Comparison of ENCODE assay signal across 20 mouse cellular contexts in genomic region chr3:82800470-82800843, GRCm38 (mm10).
"Had no signal": no experiment of that assay in that cellular context is flagged by ENCODE, and none has a peak within 500 bp of the region (broad histone marks: within the 10 kb centered on the region; RNA-seq: fewer than 3 reads in every experiment).

No protein-coding gene starts in this region.

- H3K9ac ChIP-seq: kidney, embryonic 15.5 days; limb, embryonic 13.5 days; liver, embryonic 12.5 days; liver, embryonic 15.5 days; lung, embryonic 15.5 days had no signal

- H3K4me1 ChIP-seq: kidney, embryonic 15.5 days; liver, embryonic 12.5 days; liver, embryonic 15.5 days; lung, embryonic 15.5 days had no signal

- H3K4me2 ChIP-seq: kidney, embryonic 15.5 days; limb, embryonic 13.5 days; liver, embryonic 12.5 days; liver, embryonic 15.5 days; lung, embryonic 15.5 days; midbrain, embryonic 11.5 days had no signal

- H3K27me3 ChIP-seq: kidney, embryonic 15.5 days; limb, embryonic 13.5 days; liver, embryonic 12.5 days; liver, embryonic 15.5 days; lung, embryonic 15.5 days had no signal

- H3K4me3 ChIP-seq: kidney, embryonic 15.5 days; limb, embryonic 10.5 days; limb, embryonic 13.5 days; liver, embryonic 12.5 days; liver, embryonic 15.5 days; lung, embryonic 15.5 days had no signal

- H3K36me3 ChIP-seq: kidney, embryonic 15.5 days; limb, embryonic 10.5 days; limb, embryonic 13.5 days; liver, embryonic 12.5 days; liver, embryonic 15.5 days; lung, embryonic 15.5 days had no signal

- H3K27ac ChIP-seq: kidney, embryonic 15.5 days; limb, embryonic 10.5 days; limb, embryonic 13.5 days; liver, embryonic 12.5 days; liver, embryonic 15.5 days; lung, embryonic 15.5 days; stomach, postnatal 0 days had no signal

- H3K9me3 ChIP-seq: kidney, embryonic 15.5 days; limb, embryonic 10.5 days; limb, embryonic 13.5 days; liver, embryonic 12.5 days; liver, embryonic 15.5 days; lung, embryonic 15.5 days had no signal

- DNase-seq: kidney, adult 8-10 months; kidney, postnatal 10 days; kidney, postnatal 36 days; liver; lung, adult 18-20 months; lung, postnatal 10 days; lung, postnatal 36 days; midbrain, embryonic 14.5 days; right cerebral cortex, postnatal 14 days; right cerebral cortex, postnatal 4 days; thymus, adult 2 months; thymus, postnatal 14 days had no signal

- ATAC-seq: liver, embryonic 12.5 days had no signal
